Mouse (Mus musculus): Measurements from ENCODE around the gene Mapk7.

DNA sequence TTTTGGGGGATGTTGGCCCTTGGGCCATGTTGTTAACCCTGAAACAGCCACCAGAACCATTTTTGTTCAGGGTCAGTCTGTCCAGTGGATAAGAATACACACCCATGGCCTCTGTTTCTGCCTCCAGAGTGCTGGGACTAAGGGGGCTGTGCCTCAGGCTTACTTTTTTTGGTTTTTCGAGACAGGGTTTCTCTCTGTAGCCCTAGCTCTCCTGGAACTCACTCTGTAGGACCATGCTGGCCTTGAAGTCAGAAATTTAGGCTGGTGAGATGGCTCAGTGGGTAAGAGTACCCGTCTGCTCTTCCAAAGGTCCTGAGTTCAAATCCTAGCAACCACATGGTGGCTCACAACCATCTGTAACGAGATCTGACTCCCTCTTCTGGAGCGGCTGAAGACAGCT is 15.4 kb downstream of the Mapk7 start:
- TF ChIP-seq POLR2A (IDR thresholded peaks at IDR 0.05; ENCODE audit: control insufficient read depth, extremely low read depth, insufficient read depth, low read length, poor library complexity) (no peak), CTCF (IDR thresholded peaks at IDR 0.05; ENCODE audit: borderline replicate concordance, control insufficient read depth, extremely low read depth, insufficient read depth, low read length, poor library complexity) (no peak)

Measured in thymus, adult 2 months (tissue).